Mouse (Mus musculus): ENCODE measurements around the gene Nrl.

The Nrl gene

GRCm38 (mm10) chr14:55486836-55487235 lies 37.9 kb downstream of the Nrl start:
- no peak overlapping the region for H3K4me3 ChIP-seq (replicated peaks; ENCODE audit: low read length)
- peaks cover 19% of the 10 kb centered on the region for H3K9me3 ChIP-seq (ENCODE audit: low read length)
- peaks cover 19% of the 10 kb centered on the region for H3K27me3 ChIP-seq (ENCODE audit: insufficient read depth, low read length)
- no peak for TF ChIP-seq CTCF (conservative IDR thresholded peaks at IDR 0.05; ENCODE audit: low read length)
- TF ChIP-seq POU5F1 (IDR thresholded peaks at IDR 0.05; ENCODE audit: borderline replicate concordance, low read length), result no peak
- TF ChIP-seq NANOG (IDR thresholded peaks at IDR 0.05; ENCODE audit: borderline replicate concordance, low read length), result no peak
- H3K4me1 ChIP-seq (replicated peaks; ENCODE audit: low read depth, low read length), result peaks cover 19% of the 10 kb centered on the region
- H3K36me3 ChIP-seq (ENCODE audit: insufficient read depth, low read length), result peaks cover 10% of the 10 kb centered on the region; the same call in 1 of the 2 replicates

GRCm38 (mm10) chr14:55484430-55485085 lies 40.2 kb downstream of the Nrl start:
- Histone ChIP-seq H3K9me3 (ENCODE audit: low read length) (peaks cover 20% of the 10 kb centered on the region), H3K4me3 (replicated peaks; ENCODE audit: low read length) (no peak overlapping the region), H3K27me3 (ENCODE audit: insufficient read depth, low read length) (peaks cover 4% of the 10 kb centered on the region; the same call in 1 of the 2 replicates), H3K36me3 (ENCODE audit: insufficient read depth, low read length) (peaks cover 29% of the 10 kb centered on the region), H3K4me1 (replicated peaks; ENCODE audit: low read depth, low read length) (peaks cover 10% of the 10 kb centered on the region)
- TF ChIP-seq NANOG (IDR thresholded peaks at IDR 0.05; ENCODE audit: borderline replicate concordance, low read length) (no peak), POU5F1 (IDR thresholded peaks at IDR 0.05; ENCODE audit: borderline replicate concordance, low read length) (no peak), CTCF (conservative IDR thresholded peaks at IDR 0.05; ENCODE audit: low read length) (no peak)

GRCm38 (mm10) chr14:55479629-55480028 lies 45.2 kb downstream of the Nrl start:
- peaks cover 29% of the 10 kb centered on the region for H3K36me3 ChIP-seq (ENCODE audit: insufficient read depth, low read length)
- no peak overlapping the region; the same call in 1 of the 2 replicates for H3K4me3 ChIP-seq (replicated peaks; ENCODE audit: low read length)
- TF ChIP-seq NANOG (IDR thresholded peaks at IDR 0.05; ENCODE audit: borderline replicate concordance, low read length) (no peak), POU5F1 (IDR thresholded peaks at IDR 0.05; ENCODE audit: borderline replicate concordance, low read length) (no peak), CTCF (conservative IDR thresholded peaks at IDR 0.05; ENCODE audit: low read length) (no peak)
- H3K9me3 ChIP-seq (ENCODE audit: low read length), result peaks cover 17% of the 10 kb centered on the region
- H3K4me1 ChIP-seq (replicated peaks; ENCODE audit: low read depth, low read length), result peaks cover 24% of the 10 kb centered on the region
- H3K27me3 ChIP-seq (ENCODE audit: insufficient read depth, low read length), result 0 out of 2 replicates have a peak, but pooled peaks cover 2% of the 10 kb centered on the region

GRCm38 (mm10) chr14:55478651-55479599 lies 45.9 kb downstream of the Nrl start, which contains the start of gene Dhrs4:
Gene Dhrs4 (plus strand): TSS chr14:55478758.
- TF ChIP-seq NANOG (IDR thresholded peaks at IDR 0.05; ENCODE audit: borderline replicate concordance, low read length) (no peak), CTCF (conservative IDR thresholded peaks at IDR 0.05; ENCODE audit: low read length) (peak; percentile 43), POU5F1 (IDR thresholded peaks at IDR 0.05; ENCODE audit: borderline replicate concordance, low read length) (no peak)

GRCm38 (mm10) chr14:55477829-55478228 lies 47.0 kb downstream of the Nrl start:
- 0 out of 2 replicates have a peak, but pooled peaks cover 2% of the 10 kb centered on the region for H3K27me3 ChIP-seq (ENCODE audit: insufficient read depth, low read length)
- TF ChIP-seq POU5F1 (IDR thresholded peaks at IDR 0.05; ENCODE audit: borderline replicate concordance, low read length) (no peak), NANOG (IDR thresholded peaks at IDR 0.05; ENCODE audit: borderline replicate concordance, low read length) (no peak), CTCF (conservative IDR thresholded peaks at IDR 0.05; ENCODE audit: low read length) (no peak)
- peaks cover 24% of the 10 kb centered on the region for H3K4me1 ChIP-seq (replicated peaks; ENCODE audit: low read depth, low read length)
- H3K9me3 ChIP-seq (ENCODE audit: low read length), result peaks cover 6% of the 10 kb centered on the region
- peak overlapping the region; percentile 86; the same call in 1 of the 2 replicates for H3K4me3 ChIP-seq (replicated peaks; ENCODE audit: low read length)
- H3K36me3 ChIP-seq (ENCODE audit: insufficient read depth, low read length), result peaks cover 23% of the 10 kb centered on the region

More at GRCm38 (mm10) chr14:55478651-55479599, 45.9 kb downstream of the Nrl start, which contains the start of gene Dhrs4:
- Histone ChIP-seq H3K36me3 (ENCODE audit: insufficient read depth, low read length) (peaks cover 23% of the 10 kb centered on the region), H3K4me1 (replicated peaks; ENCODE audit: low read depth, low read length) (peaks cover 24% of the 10 kb centered on the region), H3K9me3 (ENCODE audit: low read length) (peaks cover 10% of the 10 kb centered on the region), H3K27me3 (ENCODE audit: insufficient read depth, low read length) (0 out of 2 replicates have a peak, but pooled peaks cover 2% of the 10 kb centered on the region), H3K4me3 (replicated peaks; ENCODE audit: low read length) (peak within 1 kb of the TSS; percentile 86)

GRCm38 (mm10) chr14:55477421-55477820 lies 47.4 kb downstream of the Nrl start:
- no peak for TF ChIP-seq CTCF (conservative IDR thresholded peaks at IDR 0.05; ENCODE audit: low read length)
- TF ChIP-seq NANOG (IDR thresholded peaks at IDR 0.05; ENCODE audit: borderline replicate concordance, low read length), result no peak
- no peak for TF ChIP-seq POU5F1 (IDR thresholded peaks at IDR 0.05; ENCODE audit: borderline replicate concordance, low read length)
- Histone ChIP-seq H3K4me3 (replicated peaks; ENCODE audit: low read length) (no peak overlapping the region), H3K9me3 (ENCODE audit: low read length) (peaks cover 6% of the 10 kb centered on the region), H3K27me3 (ENCODE audit: insufficient read depth, low read length) (0 out of 2 replicates have a peak, but pooled peaks cover 5% of the 10 kb centered on the region), H3K4me1 (replicated peaks; ENCODE audit: low read depth, low read length) (peaks cover 24% of the 10 kb centered on the region), H3K36me3 (ENCODE audit: insufficient read depth, low read length) (peaks cover 23% of the 10 kb centered on the region)

- peaks cover 34% of the 10 kb centered on the region for H3K4me1 ChIP-seq (replicated peaks; ENCODE audit: low read depth, low read length)
- H3K4me3 ChIP-seq (replicated peaks; ENCODE audit: low read length), result no peak overlapping the region
- TF ChIP-seq POU5F1 (IDR thresholded peaks at IDR 0.05; ENCODE audit: borderline replicate concordance, low read length), result no peak
- no peak for TF ChIP-seq NANOG (IDR thresholded peaks at IDR 0.05; ENCODE audit: borderline replicate concordance, low read length)
- no peak for TF ChIP-seq CTCF (conservative IDR thresholded peaks at IDR 0.05; ENCODE audit: low read length)
- peaks cover 7% of the 10 kb centered on the region for H3K36me3 ChIP-seq (ENCODE audit: insufficient read depth, low read length)
- H3K27me3 ChIP-seq (ENCODE audit: insufficient read depth, low read length), result peaks cover 14% of the 10 kb centered on the region
- no peaks in the 10 kb centered on the region for H3K9me3 ChIP-seq (ENCODE audit: low read length)
Observed at GRCm38 (mm10) chr14:55475654-55476053, 49.1 kb downstream of the Nrl start.

- peak overlapping the region; percentile 26 for H3K4me3 ChIP-seq (replicated peaks; ENCODE audit: low read length)
- H3K27me3 ChIP-seq (ENCODE audit: insufficient read depth, low read length), result peaks cover 41% of the 10 kb centered on the region
- H3K4me1 ChIP-seq (replicated peaks; ENCODE audit: low read depth, low read length), result peaks cover 31% of the 10 kb centered on the region
- no peaks in the 10 kb centered on the region for H3K36me3 ChIP-seq (ENCODE audit: insufficient read depth, low read length)
- TF ChIP-seq NANOG (IDR thresholded peaks at IDR 0.05; ENCODE audit: borderline replicate concordance, low read length), result no peak
- no peak for TF ChIP-seq POU5F1 (IDR thresholded peaks at IDR 0.05; ENCODE audit: borderline replicate concordance, low read length)
- TF ChIP-seq CTCF (conservative IDR thresholded peaks at IDR 0.05; ENCODE audit: low read length), result no peak
- H3K9me3 ChIP-seq (ENCODE audit: low read length), result no peaks in the 10 kb centered on the region
Observed at GRCm38 (mm10) chr14:55470806-55471205, 54.0 kb downstream of the Nrl start.

Measured in E14TG2a.4 (cell line).